Mouse (Mus musculus): Measurements from ENCODE around the gene Dscam. TPM values are rescaled to one million over a fixed set of nuclear protein-coding genes. Genes with fewer than 3 reads are reported as not detected.

The Dscam gene
- polyA plus RNA-seq, 1 experiment from 2014 or later: not detected

DNA sequence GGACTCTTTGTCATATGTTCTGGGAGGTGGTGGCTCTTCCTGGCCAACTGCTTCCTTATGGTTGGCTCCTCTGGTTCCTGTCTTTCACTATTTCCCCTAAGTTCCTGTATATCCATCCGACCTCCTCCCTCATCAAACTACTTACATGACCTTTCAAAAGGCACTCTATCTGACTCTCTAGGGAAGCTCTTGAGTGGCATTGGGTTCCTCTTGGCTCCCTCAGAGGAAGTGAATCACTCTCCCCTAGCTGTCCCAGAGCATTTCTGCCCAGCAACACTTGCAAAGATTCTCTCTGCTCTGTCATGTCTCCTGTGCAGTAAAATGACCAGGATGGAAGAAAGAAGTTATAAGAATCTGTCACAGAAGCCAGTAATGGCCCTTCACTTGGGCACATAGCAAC, 166.6 kb downstream of the Dscam start:
- Histone ChIP-seq H3K4me2 (ENCODE audit: low read length) (no peak overlapping the region), H3K4me3 (ENCODE audit: control insufficient read depth in 1 of 2, insufficient read depth in 1 of 2, low read depth in 1 of 2, low read length in 2 of 2) (no peak overlapping the region), H3K27ac (replicated peaks in 1 of 2; ENCODE audit: control insufficient read depth in 1 of 2, insufficient read depth in 1 of 2, low read depth in 2 of 2, low read length in 2 of 2) (no peak overlapping the region), H3K27me3 (ENCODE audit: control insufficient read depth, insufficient read depth, low read length) (no peaks in the 10 kb centered on the region), H3K9ac (ENCODE audit: low read length) (no peak overlapping the region), H3K9me3 (ENCODE audit: control insufficient read depth, low read length) (no peaks in the 10 kb centered on the region), H3K4me1 (ENCODE audit: control insufficient read depth in 2 of 2, insufficient read depth in 2 of 2, low read length in 2 of 2) (peaks cover 4 to 11% of the 10 kb centered on the region in 2 experiments), H3K36me3 (ENCODE audit: control insufficient read depth, insufficient read depth, low read length) (no peaks in the 10 kb centered on the region)
- ATAC-seq (ENCODE audit: insufficient number of reproducible peaks, insufficient read depth, low FRiP score, low read depth): no peak
- 35% methylated on average over 1 of the region's 1 CpGs for WGBS

DNA sequence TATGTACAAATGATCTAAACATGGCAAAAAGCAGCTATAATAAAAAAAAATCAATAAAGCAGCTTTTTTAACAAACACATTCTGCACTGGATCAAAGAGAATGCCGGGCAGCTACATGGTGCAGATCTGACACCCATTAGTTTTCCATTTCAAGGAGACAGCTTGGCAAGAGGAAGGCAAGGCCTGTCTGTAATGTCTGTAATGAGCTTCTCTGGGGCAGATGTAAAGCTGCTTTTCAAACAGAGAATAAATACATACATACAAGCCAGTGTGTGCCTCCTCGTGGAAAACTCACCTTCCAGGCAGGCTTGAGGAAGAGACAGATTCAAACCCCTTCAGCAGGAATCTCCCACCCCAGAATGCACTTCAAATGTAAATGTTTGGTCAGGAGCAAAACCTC, 167.7 kb downstream of the Dscam start:
- Histone ChIP-seq H3K4me1 (ENCODE audit: control insufficient read depth in 2 of 2, insufficient read depth in 2 of 2, low read length in 2 of 2) (peaks cover 4 to 11% of the 10 kb centered on the region in 2 experiments), H3K4me3 (ENCODE audit: control insufficient read depth in 1 of 2, insufficient read depth in 1 of 2, low read depth in 1 of 2, low read length in 2 of 2) (no peak overlapping the region), H3K4me2 (ENCODE audit: low read length) (no peak overlapping the region), H3K9me3 (ENCODE audit: control insufficient read depth, low read length) (no peaks in the 10 kb centered on the region), H3K27me3 (ENCODE audit: control insufficient read depth, insufficient read depth, low read length) (no peaks in the 10 kb centered on the region), H3K36me3 (ENCODE audit: control insufficient read depth, insufficient read depth, low read length) (no peaks in the 10 kb centered on the region), H3K9ac (ENCODE audit: low read length) (no peak overlapping the region), H3K27ac (replicated peaks in 1 of 2; ENCODE audit: control insufficient read depth in 1 of 2, insufficient read depth in 1 of 2, low read depth in 2 of 2, low read length in 2 of 2) (no peak overlapping the region)
- no peak for ATAC-seq (ENCODE audit: insufficient number of reproducible peaks, insufficient read depth, low FRiP score, low read depth)
- WGBS: 61% methylated on average over 2 of the region's 2 CpGs

DNA sequence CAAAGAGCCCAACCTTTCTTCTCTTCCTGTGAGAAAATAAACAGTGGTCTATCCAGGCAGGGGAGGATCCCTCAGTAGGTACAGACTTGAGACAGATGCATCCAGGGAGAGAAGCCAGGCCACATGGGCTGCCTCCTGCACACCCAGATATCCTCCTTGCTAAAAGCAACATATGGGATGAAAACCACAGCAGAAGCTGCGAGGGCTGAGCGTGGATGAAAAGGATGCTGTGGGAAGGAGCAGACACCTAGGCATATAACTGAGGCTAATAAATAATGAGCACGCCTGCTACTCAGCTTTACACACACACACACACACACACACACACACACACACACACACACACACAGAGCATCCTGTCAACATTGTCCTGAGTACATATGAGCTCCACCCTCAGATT, 168.4 kb downstream of the Dscam start:
- no peak overlapping the region for H3K4me3 ChIP-seq (ENCODE audit: control insufficient read depth in 1 of 2, insufficient read depth in 1 of 2, low read depth in 1 of 2, low read length in 2 of 2)
- H3K27me3 ChIP-seq (ENCODE audit: control insufficient read depth, insufficient read depth, low read length): no peaks in the 10 kb centered on the region
- no peaks in the 10 kb centered on the region for H3K36me3 ChIP-seq (ENCODE audit: control insufficient read depth, insufficient read depth, low read length)
- no peaks in the 10 kb centered on the region for H3K9me3 ChIP-seq (ENCODE audit: control insufficient read depth, low read length)
- peaks cover 4 to 11% of the 10 kb centered on the region in 2 experiments for H3K4me1 ChIP-seq (ENCODE audit: control insufficient read depth in 2 of 2, insufficient read depth in 2 of 2, low read length in 2 of 2)
- WGBS: 80% methylated on average over 3 of the region's 3 CpGs
- no peak overlapping the region for H3K4me2 ChIP-seq (ENCODE audit: low read length)
- no peak overlapping the region for H3K27ac ChIP-seq (replicated peaks in 1 of 2; ENCODE audit: control insufficient read depth in 1 of 2, insufficient read depth in 1 of 2, low read depth in 2 of 2, low read length in 2 of 2)
- no peak for ATAC-seq (ENCODE audit: insufficient number of reproducible peaks, insufficient read depth, low FRiP score, low read depth)
- no peak overlapping the region for H3K9ac ChIP-seq (ENCODE audit: low read length)

DNA sequence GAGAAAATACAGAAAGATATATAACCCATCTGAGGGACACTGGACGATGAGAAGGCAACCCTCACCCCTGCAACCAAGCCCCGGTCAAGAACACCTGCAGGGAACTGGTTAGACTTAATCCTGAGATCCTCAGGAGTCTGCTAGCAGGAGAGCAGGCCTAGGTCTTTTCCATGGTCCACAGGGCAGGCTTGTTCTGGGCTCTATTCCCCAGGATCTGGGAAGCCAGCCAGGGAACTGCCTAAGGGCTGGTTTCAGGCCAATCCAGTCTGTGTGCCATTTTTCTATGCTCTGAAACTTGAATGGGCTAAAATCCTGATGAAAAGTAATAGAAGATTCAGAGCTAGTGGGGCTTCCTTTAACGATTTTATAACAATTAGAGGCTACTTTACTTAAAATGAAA, 173.7 kb downstream of the Dscam start:
- Histone ChIP-seq H3K4me3 (ENCODE audit: control insufficient read depth in 1 of 2, insufficient read depth in 1 of 2, low read depth in 1 of 2, low read length in 2 of 2) (no peak overlapping the region), H3K4me2 (ENCODE audit: low read length) (no peak overlapping the region), H3K9me3 (ENCODE audit: control insufficient read depth, low read length) (no peaks in the 10 kb centered on the region), H3K4me1 (ENCODE audit: control insufficient read depth in 2 of 2, insufficient read depth in 2 of 2, low read length in 2 of 2) (no peaks in the 10 kb centered on the region), H3K27me3 (ENCODE audit: control insufficient read depth, insufficient read depth, low read length) (no peaks in the 10 kb centered on the region), H3K9ac (ENCODE audit: low read length) (no peak overlapping the region), H3K36me3 (ENCODE audit: control insufficient read depth, insufficient read depth, low read length) (no peaks in the 10 kb centered on the region), H3K27ac (replicated peaks in 1 of 2; ENCODE audit: control insufficient read depth in 1 of 2, insufficient read depth in 1 of 2, low read depth in 2 of 2, low read length in 2 of 2) (no peak overlapping the region)
- 67% methylated on average over 3 of the region's 3 CpGs for WGBS
- ATAC-seq (ENCODE audit: insufficient number of reproducible peaks, insufficient read depth, low FRiP score, low read depth): no peak

DNA sequence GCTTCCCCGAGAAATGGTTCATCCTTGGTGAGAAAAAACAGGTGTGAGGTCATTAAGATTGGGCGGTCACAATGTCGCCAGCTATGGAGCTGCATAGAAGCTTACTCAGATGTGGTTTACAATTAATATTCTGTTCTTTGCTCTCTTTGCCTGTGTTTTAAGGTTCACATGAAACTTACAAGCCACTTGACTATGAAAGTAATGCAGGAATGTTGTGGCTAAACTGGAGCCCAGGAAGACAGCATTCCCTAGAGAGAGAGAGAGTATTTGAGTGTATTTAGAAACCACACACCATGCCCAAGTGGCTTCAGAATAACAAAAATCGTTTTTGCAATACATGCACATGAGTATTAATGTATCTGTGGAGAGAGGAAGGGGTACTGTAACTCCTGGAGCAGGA, 174.7 kb downstream of the Dscam start:
- Histone ChIP-seq H3K9me3 (ENCODE audit: control insufficient read depth, low read length) (no peaks in the 10 kb centered on the region), H3K36me3 (ENCODE audit: control insufficient read depth, insufficient read depth, low read length) (no peaks in the 10 kb centered on the region), H3K27me3 (ENCODE audit: control insufficient read depth, insufficient read depth, low read length) (no peaks in the 10 kb centered on the region), H3K27ac (replicated peaks in 1 of 2; ENCODE audit: control insufficient read depth in 1 of 2, insufficient read depth in 1 of 2, low read depth in 2 of 2, low read length in 2 of 2) (no peak overlapping the region), H3K4me2 (ENCODE audit: low read length) (no peak overlapping the region), H3K4me1 (ENCODE audit: control insufficient read depth in 2 of 2, insufficient read depth in 2 of 2, low read length in 2 of 2) (no peaks in the 10 kb centered on the region), H3K9ac (ENCODE audit: low read length) (no peak overlapping the region), H3K4me3 (ENCODE audit: control insufficient read depth in 1 of 2, insufficient read depth in 1 of 2, low read depth in 1 of 2, low read length in 2 of 2) (no peak overlapping the region)
- WGBS: 71% methylated on average over 4 of the region's 4 CpGs
- ATAC-seq (ENCODE audit: insufficient number of reproducible peaks, insufficient read depth, low FRiP score, low read depth): no peak

DNA sequence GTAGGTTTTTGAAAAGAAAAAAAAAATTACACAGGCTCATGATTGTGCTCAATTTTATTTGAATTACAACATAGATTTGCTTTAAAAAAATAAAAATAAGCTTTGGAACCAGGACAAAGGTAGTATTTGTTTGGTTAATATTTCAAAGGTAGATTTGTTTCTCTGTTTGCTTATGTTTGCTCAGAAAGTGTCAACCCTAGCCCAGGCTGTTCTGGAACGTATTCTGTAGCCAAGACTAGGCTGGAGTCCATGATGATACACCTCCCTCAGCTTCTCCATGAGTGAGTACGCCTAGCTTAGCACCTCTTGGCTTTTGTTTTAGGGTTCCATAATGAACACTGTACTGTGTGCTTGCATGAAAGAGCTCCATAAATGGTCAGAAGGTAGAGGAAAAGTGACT, 183.2 kb downstream of the Dscam start:
- no peaks in the 10 kb centered on the region for H3K4me1 ChIP-seq (ENCODE audit: control insufficient read depth in 2 of 2, insufficient read depth in 2 of 2, low read length in 2 of 2)
- 74% methylated on average over 2 of the region's 2 CpGs for WGBS

DNA sequence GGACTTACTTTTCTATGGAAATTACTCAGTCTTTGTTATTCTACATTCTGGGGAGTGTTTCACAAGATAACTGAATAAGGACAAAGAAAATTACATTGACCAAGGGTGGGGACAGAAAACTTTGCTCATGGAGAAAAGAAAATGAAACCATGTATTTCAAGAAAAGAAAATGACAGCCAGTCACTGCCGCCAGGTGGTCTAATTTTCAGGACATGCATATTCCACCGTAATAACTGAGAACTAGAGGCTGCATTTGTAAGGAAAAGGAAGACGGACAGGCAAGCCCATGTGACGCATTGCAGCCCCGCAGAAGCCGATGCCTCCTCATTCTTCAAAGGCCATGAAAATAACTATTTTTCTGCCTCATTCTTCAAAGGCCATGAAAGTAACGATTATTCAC, 197.3 kb downstream of the Dscam start:
- H3K4me2 ChIP-seq (ENCODE audit: low read length): no peak overlapping the region
- H3K9me3 ChIP-seq (ENCODE audit: control insufficient read depth, low read length): no peaks in the 10 kb centered on the region
- H3K27me3 ChIP-seq (ENCODE audit: control insufficient read depth, insufficient read depth, low read length): no peaks in the 10 kb centered on the region
- H3K27ac ChIP-seq (replicated peaks in 1 of 2; ENCODE audit: control insufficient read depth in 1 of 2, insufficient read depth in 1 of 2, low read depth in 2 of 2, low read length in 2 of 2): no peak overlapping the region
- no peak overlapping the region for H3K4me3 ChIP-seq (ENCODE audit: control insufficient read depth in 1 of 2, insufficient read depth in 1 of 2, low read depth in 1 of 2, low read length in 2 of 2)
- H3K9ac ChIP-seq (ENCODE audit: low read length): no peak overlapping the region
- 84% methylated on average over 7 of the region's 7 CpGs for WGBS
- no peak for ATAC-seq (ENCODE audit: insufficient number of reproducible peaks, insufficient read depth, low FRiP score, low read depth)
- H3K4me1 ChIP-seq (ENCODE audit: control insufficient read depth in 2 of 2, insufficient read depth in 2 of 2, low read length in 2 of 2): no peaks in the 10 kb centered on the region; a peak in 1 of 4 replicates
- no peaks in the 10 kb centered on the region for H3K36me3 ChIP-seq (ENCODE audit: control insufficient read depth, insufficient read depth, low read length)

More for the DNA sequence above, 183.2 kb downstream of the Dscam start:
- Histone ChIP-seq H3K9ac (ENCODE audit: low read length) (no peak overlapping the region), H3K4me3 (ENCODE audit: control insufficient read depth in 1 of 2, insufficient read depth in 1 of 2, low read depth in 1 of 2, low read length in 2 of 2) (no peak overlapping the region), H3K9me3 (ENCODE audit: control insufficient read depth, low read length) (no peaks in the 10 kb centered on the region), H3K36me3 (ENCODE audit: control insufficient read depth, insufficient read depth, low read length) (no peaks in the 10 kb centered on the region), H3K27ac (replicated peaks in 1 of 2; ENCODE audit: control insufficient read depth in 1 of 2, insufficient read depth in 1 of 2, low read depth in 2 of 2, low read length in 2 of 2) (no peak overlapping the region), H3K4me2 (ENCODE audit: low read length) (no peak overlapping the region), H3K27me3 (ENCODE audit: control insufficient read depth, insufficient read depth, low read length) (no peaks in the 10 kb centered on the region)
- no peak for ATAC-seq (ENCODE audit: insufficient number of reproducible peaks, insufficient read depth, low FRiP score, low read depth)

DNA sequence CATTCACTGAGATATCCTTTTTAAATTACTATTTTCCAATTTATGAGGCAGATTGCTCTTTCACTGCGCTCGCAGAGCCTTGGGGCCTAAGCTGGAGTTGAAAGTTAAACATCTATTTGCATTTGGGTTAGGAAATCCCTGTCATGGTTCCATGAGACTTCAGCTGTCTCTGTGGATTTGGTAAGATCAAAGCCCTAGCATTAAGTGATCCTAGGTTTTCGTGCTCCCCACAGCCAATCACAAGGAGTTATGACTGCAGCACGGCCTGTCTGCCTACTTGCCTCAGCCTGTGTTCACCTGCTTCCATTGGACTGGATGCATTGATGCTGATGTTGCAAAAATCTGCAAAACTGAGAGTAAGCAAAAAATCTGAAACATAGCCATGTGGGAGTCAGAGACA, 198.8 kb downstream of the Dscam start:
- Histone ChIP-seq H3K4me3 (ENCODE audit: control insufficient read depth in 1 of 2, insufficient read depth in 1 of 2, low read depth in 1 of 2, low read length in 2 of 2) (no peak overlapping the region), H3K27ac (replicated peaks in 1 of 2; ENCODE audit: control insufficient read depth in 1 of 2, insufficient read depth in 1 of 2, low read depth in 2 of 2, low read length in 2 of 2) (no peak overlapping the region), H3K4me2 (ENCODE audit: low read length) (no peak overlapping the region), H3K9ac (ENCODE audit: low read length) (no peak overlapping the region), H3K4me1 (ENCODE audit: control insufficient read depth in 2 of 2, insufficient read depth in 2 of 2, low read length in 2 of 2) (no peaks in the 10 kb centered on the region; a peak in 1 of 4 replicates), H3K36me3 (ENCODE audit: control insufficient read depth, insufficient read depth, low read length) (no peaks in the 10 kb centered on the region), H3K9me3 (ENCODE audit: control insufficient read depth, low read length) (no peaks in the 10 kb centered on the region), H3K27me3 (ENCODE audit: control insufficient read depth, insufficient read depth, low read length) (no peaks in the 10 kb centered on the region)
- no peak for ATAC-seq (ENCODE audit: insufficient number of reproducible peaks, insufficient read depth, low FRiP score, low read depth)
- WGBS: 92% methylated on average over 4 of the region's 4 CpGs

Data from heart, embryonic 14.5 days (tissue).